Mouse (Mus musculus) heart, embryonic 16.5 days (tissue): ENCODE data around the gene Sema7a. TPM values are rescaled to one million over a fixed set of nuclear protein-coding genes. Genes with fewer than 3 reads are reported as not detected.
A peak's percentile ranks its signal among the peaks of the same experiment; 100 is the strongest.

Source experiments
- ATAC-seq: fragments of 200-750 bp; cut with Nextera tagmentation; replicated peaks from 2 replicates; pipeline ENCODE4 v1.8.0; 2017; ENCODE audit warnings: moderate number of reproducible peaks; ENCODE audit not compliant: insufficient read depth, low FRiP score; ENCODE audit errors: extremely low read depth
- H3K27ac ChIP-seq: fragments of 300-500 bp; sonication (generic); 2 replicates; pipeline ENCODE4 v1.5.1; 2014; ENCODE audit warnings: mild to moderate bottlenecking, low read length, control low read depth, moderate library complexity
- H3K27me3 ChIP-seq: fragments of 300-500 bp; sonication (generic); 2 replicates; pipeline ENCODE4 v1.6.1; 2014; ENCODE audit warnings: low read length, mixed read lengths; ENCODE audit not compliant: control insufficient read depth, insufficient read depth
- H3K36me3 ChIP-seq: fragments of 300-500 bp; sonication (generic); 2 replicates; pipeline ENCODE4 v1.6.1; 2014; ENCODE audit not compliant: control insufficient read depth, insufficient read depth
- H3K4me1 ChIP-seq: fragments of 300-500 bp; sonication (generic); 2 replicates; pipeline ENCODE4 v1.6.1; 2014; ENCODE audit warnings: low read length, mixed read lengths; ENCODE audit not compliant: control insufficient read depth, insufficient read depth
- H3K4me2 ChIP-seq: fragments of 300-500 bp; sonication (generic); 2 replicates; pipeline ENCODE4 v1.6.1; 2014; ENCODE audit warnings: low read depth, mild to moderate bottlenecking, control low read depth, low read length
- H3K4me3 ChIP-seq: fragments of 300-500 bp; sonication (generic); 2 replicates; pipeline ENCODE4 v1.5.1; 2014; ENCODE audit warnings: mild to moderate bottlenecking, control low read depth, low read length
- H3K9ac ChIP-seq: fragments of 300-500 bp; sonication (generic); 2 replicates; pipeline ENCODE4 v1.6.1; 2014; ENCODE audit warnings: low read length, control low read depth
- H3K9me3 ChIP-seq: fragments of 300-500 bp; sonication (generic); replicated peaks from 2 replicates; pipeline ENCODE4 v1.6.1; 2016; ENCODE audit warnings: low read length; ENCODE audit not compliant: control insufficient read depth
- WGBS: fragments of 180-500 bp; shearing (Covaris S2); extraction: QIAGEN DNeasy Blood & Tissue Kit; methylation state at CpG from one replicate; pipeline ENCODE4 v1.1.7; 2014; 5-methylcytosine and 5-hydroxymethylcytosine counted together
- polyA plus RNA-seq: library from polyadenylated mRNA; unstranded; fragments of >200 nt; fragmentation: Nextera tagmentation; extraction: Ambion mirVana; gene quantifications from 2 replicates; pipeline ENCODE4 v1.2.1, GENCODE M21; 2015

Sema7a gene
- polyA plus RNA-seq, 1 experiment from 2014 or later, result 0.60 TPM

GRCm38 (mm10) chr9:57978025-57978424 lies 38.1 kb downstream of the Sema7a start:
- Histone ChIP-seq H3K9ac (no peak overlapping the region), H3K27ac (no peak overlapping the region), H3K27me3 (no peaks in the 10 kb centered on the region), H3K36me3 (no peaks in the 10 kb centered on the region), H3K9me3 (peaks cover 7% of the 10 kb centered on the region), H3K4me1 (peaks cover under 1% of the 10 kb centered on the region; the same call in 1 of the 2 replicates), H3K4me2 (no peak overlapping the region), H3K4me3 (no peak overlapping the region)
- 47% methylated on average over 6 of the region's 6 CpGs for WGBS
- ATAC-seq, result no peak

GRCm38 (mm10) chr9:57978858-57979257 lies 38.9 kb downstream of the Sema7a start:
- Histone ChIP-seq H3K4me2 (no peak overlapping the region), H3K27ac (no peak overlapping the region), H3K9ac (no peak overlapping the region), H3K9me3 (peaks cover 7% of the 10 kb centered on the region), H3K27me3 (no peaks in the 10 kb centered on the region), H3K4me3 (no peak overlapping the region), H3K4me1 (no peaks in the 10 kb centered on the region), H3K36me3 (no peaks in the 10 kb centered on the region)
- 30% methylated on average over 3 of the region's 3 CpGs for WGBS
- no peak for ATAC-seq

- H3K36me3 ChIP-seq, result no peaks in the 10 kb centered on the region
These were observed 40.7 kb downstream of the Sema7a start for GRCm38 (mm10) chr9:57980570-57980969.

GRCm38 (mm10) chr9:57985304-57985703 lies 45.4 kb downstream of the Sema7a start:
- WGBS, result 89% methylated on average over 8 of the region's 8 CpGs

More at GRCm38 (mm10) chr9:57980570-57980969, 40.7 kb downstream of the Sema7a start:
- no peaks in the 10 kb centered on the region for H3K4me1 ChIP-seq
- H3K27ac ChIP-seq, result no peak overlapping the region
- WGBS, result 78% methylated on average over 10 of the region's 10 CpGs
- no peak overlapping the region for H3K4me3 ChIP-seq
- ATAC-seq, result no peak
- H3K9ac ChIP-seq, result no peak overlapping the region
- H3K9me3 ChIP-seq, result peaks cover 7% of the 10 kb centered on the region
- H3K27me3 ChIP-seq, result no peaks in the 10 kb centered on the region
- no peak overlapping the region for H3K4me2 ChIP-seq

GRCm38 (mm10) chr9:57986293-57986692 lies 46.4 kb downstream of the Sema7a start:
- WGBS, result 63% methylated on average over 7 of the region's 7 CpGs
- no peak for ATAC-seq
- Histone ChIP-seq H3K4me3 (no peak overlapping the region), H3K27me3 (no peaks in the 10 kb centered on the region), H3K4me2 (no peak overlapping the region), H3K27ac (no peak overlapping the region), H3K4me1 (no peaks in the 10 kb centered on the region), H3K36me3 (no peaks in the 10 kb centered on the region), H3K9ac (no peak overlapping the region), H3K9me3 (no peaks in the 10 kb centered on the region)

More at GRCm38 (mm10) chr9:57985304-57985703, 45.4 kb downstream of the Sema7a start:
- no peak for ATAC-seq
- no peaks in the 10 kb centered on the region for H3K36me3 ChIP-seq
- no peaks in the 10 kb centered on the region for H3K4me1 ChIP-seq
- no peak overlapping the region for H3K9ac ChIP-seq
- H3K9me3 ChIP-seq, result no peaks in the 10 kb centered on the region
- H3K4me3 ChIP-seq, result no peak overlapping the region
- no peak overlapping the region for H3K4me2 ChIP-seq
- no peak overlapping the region for H3K27ac ChIP-seq
- no peaks in the 10 kb centered on the region for H3K27me3 ChIP-seq

- H3K27me3 ChIP-seq, result no peaks in the 10 kb centered on the region
- H3K4me1 ChIP-seq, result no peaks in the 10 kb centered on the region
- no peak overlapping the region for H3K4me3 ChIP-seq
- H3K9me3 ChIP-seq, result no peaks in the 10 kb centered on the region
- no peak overlapping the region for H3K9ac ChIP-seq
- no peak overlapping the region for H3K4me2 ChIP-seq
- no peaks in the 10 kb centered on the region for H3K36me3 ChIP-seq
- no peak for ATAC-seq
- 87% methylated on average over 2 of the region's 2 CpGs for WGBS
- H3K27ac ChIP-seq, result no peak overlapping the region
These were observed 48.2 kb downstream of the Sema7a start for GRCm38 (mm10) chr9:57988098-57988497.

- Histone ChIP-seq H3K4me3 (no peak overlapping the region), H3K9ac (no peak overlapping the region), H3K27me3 (no peaks in the 10 kb centered on the region), H3K4me2 (no peak overlapping the region), H3K27ac (no peak overlapping the region), H3K9me3 (no peaks in the 10 kb centered on the region), H3K36me3 (no peaks in the 10 kb centered on the region), H3K4me1 (no peaks in the 10 kb centered on the region)
- 83% methylated on average over 6 of the region's 6 CpGs for WGBS
- ATAC-seq, result no peak
These were observed 49.4 kb downstream of the Sema7a start for GRCm38 (mm10) chr9:57989309-57989708.

- Histone ChIP-seq H3K4me3 (no peak overlapping the region), H3K27me3 (no peaks in the 10 kb centered on the region), H3K9ac (no peak overlapping the region), H3K4me1 (no peaks in the 10 kb centered on the region), H3K4me2 (no peak overlapping the region), H3K36me3 (no peaks in the 10 kb centered on the region), H3K9me3 (no peaks in the 10 kb centered on the region), H3K27ac (no peak overlapping the region)
- 31% methylated on average over 10 of the region's 10 CpGs for WGBS
- 0 out of 2 replicates have a peak, but pooled peaks have one; percentile 8 for ATAC-seq
These were observed 50.7 kb downstream of the Sema7a start for GRCm38 (mm10) chr9:57990438-57991110.

- Histone ChIP-seq H3K9me3 (no peaks in the 10 kb centered on the region), H3K4me2 (no peak overlapping the region), H3K27me3 (peaks cover 8% of the 10 kb centered on the region), H3K4me3 (no peak overlapping the region), H3K36me3 (no peaks in the 10 kb centered on the region), H3K4me1 (no peaks in the 10 kb centered on the region), H3K9ac (no peak overlapping the region), H3K27ac (no peak overlapping the region)
- no peak for ATAC-seq
- WGBS, result 76% methylated on average over 3 of the region's 3 CpGs
These were observed 52.1 kb downstream of the Sema7a start for GRCm38 (mm10) chr9:57992060-57992459.
